Mouse (Mus musculus): ENCODE data around the gene Nfatc4.
A peak's percentile ranks its signal among the peaks of the same experiment; 100 is the strongest.

Gene Nfatc4

GRCm38 (mm10) chr14:55854406-55855100 lies 31.6 kb downstream of the Nfatc4 start:
- peak; percentile 40 to 42 for DNase-seq

- peak; percentile 70 to 79 for DNase-seq
Observed at GRCm38 (mm10) chr14:55855101-55855561, 32.2 kb downstream of the Nfatc4 start.

DNA sequence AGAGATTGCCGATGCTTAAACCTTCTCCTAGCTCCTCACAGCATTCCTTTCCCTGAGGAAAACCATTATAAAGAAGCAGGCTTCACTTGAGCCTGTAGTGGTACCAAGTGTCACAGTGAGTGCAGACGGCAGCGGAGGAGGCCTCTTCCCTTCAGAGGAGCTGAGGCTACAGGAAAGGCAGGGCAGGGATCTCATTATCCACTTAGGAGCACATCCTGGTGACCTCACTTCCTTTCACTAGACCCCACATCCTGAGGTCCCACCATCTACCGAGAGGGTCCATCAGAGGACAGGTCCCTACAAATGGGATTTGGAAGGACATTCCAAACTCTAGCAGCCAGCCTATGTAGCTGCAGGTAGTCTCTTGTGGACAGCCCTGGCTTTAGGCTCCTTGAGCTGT lies 34.6 kb downstream of the Nfatc4 start:
- DNase-seq: no peak

DNA sequence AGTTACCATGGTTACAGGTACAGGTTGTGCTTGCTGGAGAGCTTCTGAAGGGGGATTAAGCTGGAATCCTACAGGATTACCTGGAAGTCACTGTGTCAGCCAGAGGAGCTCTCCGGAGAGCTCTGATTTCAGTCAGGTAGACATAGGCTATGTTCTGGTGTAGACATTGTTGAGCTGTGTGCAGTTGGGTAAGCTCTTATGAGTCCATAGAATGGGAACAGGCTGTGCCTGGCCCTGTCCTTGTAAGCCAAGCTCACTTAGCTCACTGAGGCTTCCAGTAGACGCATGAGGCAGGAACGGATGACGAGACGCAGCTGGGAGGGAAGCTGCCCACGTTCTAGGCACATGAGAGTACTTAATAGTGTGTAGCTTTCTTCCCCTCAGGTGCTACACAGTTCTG lies 39.2 kb downstream of the Nfatc4 start:
- no peak for DNase-seq

- no peak for DNase-seq
Observed at GRCm38 (mm10) chr14:55862970-55863369, 40.0 kb downstream of the Nfatc4 start.

DNA sequence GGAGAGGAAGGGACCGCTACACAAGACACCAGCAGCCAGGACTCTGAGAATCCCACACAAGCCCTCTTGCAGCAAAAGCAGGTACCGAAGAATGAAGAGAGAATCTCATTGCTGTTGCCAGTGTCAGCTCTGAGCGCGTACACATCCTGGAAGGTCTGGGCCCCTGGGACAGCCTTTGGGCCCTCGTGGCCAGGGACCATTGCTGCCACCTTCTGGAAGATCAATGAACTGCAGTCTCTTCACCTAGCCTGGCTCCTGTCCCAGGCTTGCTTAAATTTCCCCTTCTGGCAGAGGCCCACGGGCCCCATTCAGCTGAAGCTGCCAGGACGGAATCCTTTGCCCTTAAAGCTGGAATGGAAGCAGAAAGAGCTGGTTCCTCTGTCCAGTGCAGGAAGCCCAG lies 40.8 kb downstream of the Nfatc4 start:
- peak; percentile 81 to 85 for DNase-seq

GRCm38 (mm10) chr14:55866962-55867361 lies 44.0 kb downstream of the Nfatc4 start:
- peak; percentile 83 to 84 for DNase-seq

GRCm38 (mm10) chr14:55868230-55869026 lies 45.5 kb downstream of the Nfatc4 start:
- no peak for DNase-seq

- no peak for DNase-seq
Observed at GRCm38 (mm10) chr14:55869538-55869937, 46.6 kb downstream of the Nfatc4 start.

DNA sequence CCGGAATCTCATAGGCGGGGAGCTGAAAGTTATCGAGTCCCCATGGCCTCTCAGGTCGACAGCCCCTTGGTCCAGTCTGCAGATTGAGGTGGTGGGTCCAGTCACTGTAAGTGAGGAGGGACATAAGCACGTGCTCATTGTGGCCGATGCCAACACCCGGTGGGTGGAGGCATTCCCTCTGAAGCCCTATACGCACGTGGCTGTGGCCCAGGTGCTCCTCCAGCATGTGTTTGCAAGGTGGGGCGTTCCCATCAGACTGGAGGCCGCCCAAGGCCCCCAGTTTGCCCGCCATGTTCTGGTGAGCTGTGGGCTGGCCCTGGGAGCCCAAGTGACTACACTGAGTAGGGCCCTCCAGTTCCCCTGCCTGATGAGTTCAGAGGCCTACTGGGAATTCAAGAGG lies 49.1 kb downstream of the Nfatc4 start:
- DNase-seq: no peak

DNA sequence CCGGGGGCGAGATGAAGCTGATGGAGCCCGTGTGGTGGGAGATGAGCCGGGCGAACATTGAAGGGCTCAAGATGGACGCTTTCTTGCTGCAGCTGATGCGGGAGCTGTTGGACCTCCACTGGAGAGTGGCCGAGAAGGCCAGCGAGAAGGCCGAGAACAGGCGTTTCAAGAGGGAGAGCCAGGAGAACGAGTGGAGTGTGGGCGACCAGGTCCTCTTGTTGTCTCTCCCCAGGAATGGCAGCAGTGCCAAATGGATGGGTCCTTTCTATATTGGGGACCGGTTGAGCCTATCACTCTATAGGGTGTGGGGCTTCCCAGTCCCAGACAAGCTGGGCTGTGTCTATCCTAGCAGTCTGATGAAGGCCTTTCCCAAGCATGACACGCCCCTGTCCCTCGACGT lies 49.6 kb downstream of the Nfatc4 start:
- DNase-seq: no peak

- DNase-seq: peak in 1 of 2 experiments; percentile 28
Observed at GRCm38 (mm10) chr14:55873242-55873713, 50.3 kb downstream of the Nfatc4 start.

DNA sequence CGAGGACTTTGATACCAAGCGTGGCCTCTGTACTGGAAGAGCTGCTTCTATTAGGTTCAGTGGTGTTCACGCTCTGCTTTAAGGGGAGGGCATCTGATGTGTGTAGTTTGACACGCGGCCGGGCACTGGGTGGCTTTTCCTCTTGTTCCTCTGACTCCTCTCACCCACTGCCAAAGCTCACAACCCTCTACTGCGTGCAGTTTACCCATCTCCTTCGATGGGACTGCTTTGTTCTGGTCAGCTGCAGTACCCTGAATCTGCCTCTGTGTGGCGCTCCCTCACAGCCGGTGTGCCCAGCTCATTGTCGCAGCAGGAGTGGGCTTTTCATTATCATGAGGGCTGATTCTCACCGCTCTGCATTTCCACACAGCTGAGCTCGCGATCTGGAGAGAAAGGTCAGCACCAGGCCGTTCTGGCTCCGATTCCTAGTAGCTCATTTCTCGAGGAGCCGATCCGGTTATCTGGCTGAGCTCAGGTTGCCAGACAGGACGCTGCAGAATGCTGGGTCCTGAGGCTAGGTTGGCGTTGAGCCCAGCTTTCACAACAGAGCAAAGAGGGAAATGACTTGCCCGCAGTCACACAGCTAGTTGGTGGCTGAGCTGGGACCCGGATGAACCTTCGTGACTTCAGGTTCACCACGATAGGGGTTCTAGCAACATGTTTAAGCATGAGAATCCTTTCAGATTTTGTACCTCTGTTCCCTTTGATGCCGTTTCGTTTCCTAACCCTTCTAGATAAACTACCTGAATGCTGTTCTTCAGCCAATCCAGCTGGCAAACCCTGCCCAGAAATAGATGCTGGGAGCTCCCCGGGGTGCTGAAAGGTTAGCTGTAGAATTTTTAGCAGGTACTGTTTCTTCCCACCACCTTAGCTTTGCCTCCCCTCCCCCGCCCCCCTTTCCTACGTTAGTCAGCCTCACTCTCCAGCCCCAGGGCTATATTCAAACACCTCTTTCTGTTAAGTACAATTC lies 51.1 kb downstream of the Nfatc4 start:
- DNase-seq: peak; percentile 87 to 89

- peak; percentile 32 to 62 for DNase-seq
Observed at GRCm38 (mm10) chr14:55877469-55878315, 54.7 kb downstream of the Nfatc4 start.

DNA sequence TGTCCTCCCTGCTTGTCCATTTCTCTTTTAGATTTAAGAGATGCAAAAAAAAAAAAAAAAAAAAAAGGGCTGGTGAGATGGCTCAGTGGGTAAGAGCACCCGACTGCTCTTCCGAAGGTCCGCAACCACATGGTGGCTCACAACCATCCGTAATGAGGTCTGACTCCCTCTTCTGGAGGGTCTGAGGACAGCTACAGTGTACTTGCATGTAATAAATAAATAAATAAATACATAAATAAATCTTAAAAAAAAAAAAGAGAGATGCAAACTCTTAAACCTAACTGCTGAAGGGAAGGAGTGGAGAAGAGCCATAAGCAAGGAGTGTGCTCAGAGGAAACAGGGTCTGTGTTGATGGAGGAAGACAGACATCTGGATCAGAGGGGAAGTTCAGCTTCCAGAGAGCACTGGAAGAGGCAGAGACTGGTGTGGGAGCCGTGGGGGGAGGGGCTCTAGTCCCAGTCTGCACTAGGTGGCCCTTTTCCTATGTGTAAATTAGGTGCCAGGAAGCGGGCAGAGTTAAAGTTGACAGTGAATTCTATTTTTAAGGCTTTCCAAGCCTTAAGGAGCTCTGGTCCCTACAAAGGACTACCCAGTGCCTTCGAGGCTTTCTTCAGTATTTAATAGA lies 55.5 kb downstream of the Nfatc4 start:
- peak in 1 of 2 experiments; percentile 36 for DNase-seq

DNA sequence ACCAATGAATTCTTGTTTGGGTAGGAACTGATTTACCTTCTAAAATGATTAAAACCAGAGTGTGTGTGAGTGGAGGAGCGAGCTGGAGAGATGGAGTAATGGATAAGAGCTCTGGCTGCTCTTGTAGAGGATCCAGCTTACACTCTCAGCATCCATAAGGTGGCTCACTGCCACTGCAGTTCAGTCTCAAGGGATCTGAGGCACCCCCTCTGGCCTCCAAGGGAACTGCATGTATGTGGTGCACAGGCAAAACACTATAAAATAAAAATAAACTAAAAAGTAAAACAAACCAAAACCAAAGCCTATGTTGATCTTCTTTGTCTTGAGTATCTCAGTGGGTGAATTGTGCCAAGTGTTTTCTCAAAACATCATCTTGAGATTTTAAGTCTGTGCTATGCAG lies 56.7 kb downstream of the Nfatc4 start:
- peak; percentile 91 to 93 for DNase-seq

- DNase-seq: no peak
Observed at GRCm38 (mm10) chr14:55880982-55881381, 58.0 kb downstream of the Nfatc4 start.

GRCm38 (mm10) chr14:55882171-55882641 lies 59.3 kb downstream of the Nfatc4 start:
- peak in 1 of 2 experiments; percentile 42 for DNase-seq

GRCm38 (mm10) chr14:55883149-55883661 lies 60.3 kb downstream of the Nfatc4 start:
- DNase-seq: no peak

All from kidney, postnatal 4 days (tissue).